Mouse (Mus musculus) midbrain, embryonic 11.5 days (tissue): Measurements from ENCODE around the gene Hist1h3e. TPM values are rescaled to one million over a fixed set of nuclear protein-coding genes. Genes with fewer than 3 reads are reported as not detected.
"Not testable (repeated sequence)": the region's sequence is repeated elsewhere in the genome, so short reads cannot be mapped to it uniquely, and the experiment has no call there.

Experiments used
- ATAC-seq: fragments of 200-750 bp; cut with Nextera tagmentation; 2 replicates; pipeline ENCODE4 v1.8.0; 2017; ENCODE audit warnings: moderate TSS enrichment, moderate library complexity; ENCODE audit not compliant: low FRiP score
- DNase-seq: peaks from one replicate; pipeline ENCODE4 v3.0.0; 2015; ENCODE audit warnings: low spot score; ENCODE audit errors: missing footprints
- H3K27ac ChIP-seq: fragments of 300-500 bp; sonication (generic); 2 replicates; pipeline ENCODE4 v1.5.1; 2014; ENCODE audit warnings: low read depth, low read length
- H3K27me3 ChIP-seq: fragments of 300-500 bp; sonication (generic); 2 replicates; pipeline ENCODE4 v1.6.1; 2014; ENCODE audit warnings: mild to moderate bottlenecking, low read length, moderate library complexity, mixed read lengths; ENCODE audit not compliant: control insufficient read depth, insufficient read depth
- H3K36me3 ChIP-seq: fragments of 300-500 bp; sonication (generic); 2 replicates; pipeline ENCODE4 v1.6.1; 2014; ENCODE audit warnings: mild to moderate bottlenecking, low read length, moderate library complexity, mixed read lengths; ENCODE audit not compliant: control insufficient read depth, insufficient read depth
- H3K4me1 ChIP-seq: fragments of 300-500 bp; sonication (generic); 2 replicates; pipeline ENCODE4 v1.6.1; 2014; ENCODE audit warnings: low read length; ENCODE audit not compliant: control insufficient read depth, insufficient read depth
- H3K4me2 ChIP-seq: fragments of 300-500 bp; sonication (generic); 2 replicates; pipeline ENCODE4 v1.6.1; 2014; ENCODE audit warnings: mild to moderate bottlenecking, moderate library complexity
- H3K4me3 ChIP-seq: fragments of 300-500 bp; sonication (generic); 2 replicates; pipeline ENCODE4 v1.5.1; 2014; ENCODE audit warnings: low read depth, low read length
- H3K9ac ChIP-seq: fragments of 300-500 bp; sonication (generic); 2 replicates; pipeline ENCODE4 v1.6.1; 2014; ENCODE audit warnings: low read length
- H3K9me3 ChIP-seq: fragments of 300-500 bp; sonication (generic); 2 replicates; pipeline ENCODE4 v1.6.1; 2016; ENCODE audit warnings: low read length; ENCODE audit not compliant: control insufficient read depth
- WGBS: fragments of 180-500 bp; shearing (Covaris S2); extraction: QIAGEN DNeasy Blood & Tissue Kit; methylation state at CpG from one replicate; pipeline ENCODE4 v1.1.7; 2014; 5-methylcytosine and 5-hydroxymethylcytosine counted together
- polyA plus RNA-seq: library from polyadenylated mRNA; unstranded; fragments of >200 nt; fragmentation: Nextera tagmentation; extraction: Ambion mirVana; gene quantifications from 2 replicates; pipeline ENCODE4 v1.2.1, GENCODE M21; 2014

Gene Hist1h3e
- polyA plus RNA-seq, 1 experiment from 2014 or later = 7.4 TPM

- Histone ChIP-seq H3K9ac (peak overlapping the region; percentile 77), H3K36me3 (no peaks in the 10 kb centered on the region), H3K4me3 (peak overlapping the region; percentile 39), H3K4me1 (peaks cover 11% of the 10 kb centered on the region), H3K27me3 (no peaks in the 10 kb centered on the region), H3K4me2 (peak overlapping the region; percentile 61), H3K27ac (peak overlapping the region; percentile 81), H3K9me3 (no peaks in the 10 kb centered on the region)
- no peak for ATAC-seq
- 1% methylated on average over 7 of the region's 7 CpGs for WGBS
- DNase-seq = peak; percentile 93
Observed at GRCm38 (mm10) chr13:23576351-23576881, 14.2 kb upstream of the Hist1h3e start.

- DNase-seq = peak; percentile 92
- H3K27me3 ChIP-seq, ATAC-seq, H3K9me3 ChIP-seq, H3K36me3 ChIP-seq: not testable (repeated sequence)
- H3K4me3 ChIP-seq = peak overlapping the region; percentile 39
- peak overlapping the region; percentile 81 for H3K27ac ChIP-seq
- whole genome bisulfite sequencing = under 1% methylated on average over 11 of the region's 40 CpGs
- H3K4me2 ChIP-seq = peak overlapping the region; percentile 61
- H3K9ac ChIP-seq = peak overlapping the region; percentile 77
- H3K4me1 ChIP-seq = peaks cover 11% of the 10 kb centered on the region
Observed at GRCm38 (mm10) chr13:23575864-23576313, 13.7 kb upstream of the Hist1h3e start.

GRCm38 (mm10) chr13:23575271-23575851, 13.2 kb upstream of the Hist1h3e start, which contains the start of gene Hist1h3d:
Hist1h3d (plus strand) TSS chr13:23575763.
- DNase-seq (peak; percentile 94), ATAC-seq (peak; percentile 60)
- H3K27ac ChIP-seq = peak within 1 kb of the TSS; percentile 83
- peak within 1 kb of the TSS; percentile 61 for H3K4me2 ChIP-seq
- no peaks in the 10 kb centered on the region for H3K9me3 ChIP-seq
- H3K9ac ChIP-seq = peak within 1 kb of the TSS; percentile 77
- H3K36me3 ChIP-seq = no peaks in the 10 kb centered on the region
- peaks cover 11% of the 10 kb centered on the region for H3K4me1 ChIP-seq
- WGBS = under 1% methylated on average over 18 of the region's 18 CpGs
- no peaks in the 10 kb centered on the region for H3K27me3 ChIP-seq
- peak within 1 kb of the TSS; percentile 39 for H3K4me3 ChIP-seq

GRCm38 (mm10) chr13:23574546-23575170, 12.5 kb upstream of the Hist1h3e start:
- not testable (repeated sequence) for H3K36me3 ChIP-seq, H3K27me3 ChIP-seq, H3K9me3 ChIP-seq, ATAC-seq
- Histone ChIP-seq H3K27ac (peak overlapping the region; percentile 83), H3K9ac (peak overlapping the region; percentile 62), H3K4me2 (peak overlapping the region; percentile 61), H3K4me3 (peak overlapping the region; percentile 27; the same call in 1 of the 2 replicates), H3K4me1 (peaks cover 15% of the 10 kb centered on the region)
- peak; percentile 92 for DNase-seq
- WGBS = 0% methylated on average over 4 of the region's 39 CpGs

GRCm38 (mm10) chr13:23573898-23574524, 11.8 kb upstream of the Hist1h3e start, which contains the start of the genes Hist1h2bf and Hist1h2ad:
Hist1h2bf (minus strand) TSS chr13:23574196.
Hist1h2ad (plus strand) TSS chr13:23574381.
- DNase-seq = peak; percentile 98
- peak within 1 kb of the TSS; percentile 39; the same call in 1 of the 2 replicates for H3K4me3 ChIP-seq
- peaks cover 15% of the 10 kb centered on the region for H3K4me1 ChIP-seq
- peak within 1 kb of the TSS; percentile 63 for H3K4me2 ChIP-seq
- H3K9ac ChIP-seq = peak within 1 kb of the TSS; percentile 62
- peak; percentile 90 for ATAC-seq
- not testable (repeated sequence) for H3K27me3 ChIP-seq, H3K9me3 ChIP-seq, H3K36me3 ChIP-seq
- peak within 1 kb of the TSS; percentile 93 for H3K27ac ChIP-seq
- 0% methylated on average over 24 of the region's 42 CpGs for WGBS

GRCm38 (mm10) chr13:23573034-23573897, 11.1 kb upstream of the Hist1h3e start:
- Histone ChIP-seq H3K4me2 (peak overlapping the region; percentile 63), H3K9ac (peak overlapping the region; percentile 55), H3K27ac (peak overlapping the region; percentile 93), H3K4me3 (peak overlapping the region; percentile 18; the same call in 1 of the 2 replicates), H3K4me1 (peaks cover 15% of the 10 kb centered on the region)
- ATAC-seq, H3K27me3 ChIP-seq, H3K36me3 ChIP-seq, H3K9me3 ChIP-seq: not testable (repeated sequence)
- DNase-seq = peak; percentile 91
- 11% methylated on average over 17 of the region's 20 CpGs for WGBS

GRCm38 (mm10) chr13:23572218-23573033, 10.3 kb upstream of the Hist1h3e start:
- Histone ChIP-seq H3K4me1 (peaks cover 15% of the 10 kb centered on the region), H3K27ac (peak overlapping the region; percentile 93), H3K4me2 (peak overlapping the region; percentile 63), H3K9me3 (no peaks in the 10 kb centered on the region), H3K9ac (peak overlapping the region; percentile 75), H3K4me3 (peak overlapping the region; percentile 43), H3K36me3 (no peaks in the 10 kb centered on the region), H3K27me3 (no peaks in the 10 kb centered on the region)
- no peak for ATAC-seq
- 42% methylated on average over 2 of the region's 2 CpGs for WGBS
- peak; percentile 92 for DNase-seq
